Mouse (Mus musculus) ES-CJ7 (cell line): Measurements from ENCODE around the gene Acot8.
A peak's percentile ranks its signal among the peaks of the same experiment; 100 is the strongest.

Experiments used
- DNase-seq: peaks from one replicate; pipeline ENCODE4 v3.0.0; 2011; ENCODE audit warnings: low read depth, low spot score

Acot8 gene

GRCm38 (mm10) chr2:164804533-164805331, at the start of gene Acot8, which contains the start of gene Zswim3:
TSS of gene Acot8 (minus strand) at chr2:164804882.
TSS of gene Zswim3 (plus strand) at chr2:164805098.
- peak; percentile 100 for DNase-seq

GRCm38 (mm10) chr2:164850061-164850460, 45.4 kb upstream of the Acot8 start:
- no peak for DNase-seq

GRCm38 (mm10) chr2:164845782-164846181, 41.1 kb upstream of the Acot8 start:
- DNase-seq: no peak

DNA sequence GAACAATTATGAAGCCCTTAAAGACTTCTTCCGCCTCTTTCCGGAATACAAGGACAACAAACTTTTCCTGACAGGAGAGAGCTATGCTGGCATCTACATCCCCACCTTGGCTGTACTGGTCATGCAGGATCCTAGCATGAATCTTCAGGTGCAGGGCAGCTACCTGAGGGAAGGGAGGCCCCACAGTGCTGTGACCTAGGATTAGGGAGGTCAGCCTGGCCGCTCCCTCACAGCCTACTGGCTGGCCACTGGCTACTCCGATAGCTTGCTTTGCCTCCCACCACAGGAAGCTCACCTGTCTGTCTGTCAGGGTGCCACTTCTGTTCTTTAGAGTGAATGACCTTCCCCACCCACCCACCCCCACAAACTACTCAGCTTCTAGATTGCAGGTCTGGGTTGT, 30.5 kb upstream of the Acot8 start:
- DNase-seq: no peak

DNA sequence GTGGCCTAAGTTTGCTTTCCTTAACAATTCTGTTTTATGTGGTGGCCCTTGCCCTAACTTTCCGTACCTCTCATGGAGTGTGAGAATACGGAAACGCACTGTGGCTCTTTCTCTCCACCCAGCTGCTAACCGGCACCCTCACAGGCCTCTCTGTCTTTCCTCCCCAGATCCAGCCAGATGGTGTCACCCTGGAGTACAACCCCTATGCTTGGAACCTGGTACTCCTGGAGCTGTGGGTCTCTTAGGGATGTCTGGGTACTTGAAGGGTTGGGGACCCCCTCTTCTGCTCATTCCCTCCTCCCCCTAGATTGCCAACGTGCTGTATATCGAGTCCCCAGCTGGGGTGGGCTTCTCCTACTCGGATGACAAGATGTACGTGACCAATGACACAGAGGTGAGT, 29.8 kb upstream of the Acot8 start:
- no peak for DNase-seq

DNA sequence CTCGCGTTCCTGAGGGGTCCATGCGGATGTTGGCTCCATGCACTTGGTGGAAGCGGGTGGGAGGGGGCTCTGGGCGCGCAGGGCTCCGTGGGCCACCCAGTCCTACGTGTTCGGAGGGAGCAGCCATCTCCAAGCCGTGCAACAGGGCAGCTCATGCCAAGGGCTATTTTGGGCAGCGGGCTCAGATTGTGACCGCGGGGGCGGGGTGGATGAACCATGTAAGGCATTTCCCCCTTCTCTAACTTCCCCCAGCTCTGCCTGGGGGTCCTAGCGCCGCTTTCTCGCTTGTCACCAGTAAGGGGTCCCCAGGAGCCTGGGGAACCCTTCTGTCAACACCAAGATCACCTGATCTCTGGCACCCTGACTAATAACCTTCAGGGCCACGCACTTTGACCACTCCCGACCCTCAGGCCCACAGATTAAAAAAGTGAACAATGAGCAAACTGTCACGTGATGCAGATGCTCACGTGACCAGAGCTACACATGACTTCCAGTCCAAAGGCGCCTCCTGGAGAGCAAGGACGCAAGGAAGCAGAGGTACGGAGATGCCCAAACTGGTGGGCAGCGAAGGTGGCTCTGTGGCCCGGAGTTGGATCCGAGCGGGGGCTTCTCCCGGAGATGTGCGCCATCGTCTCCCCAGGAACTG, 28.8 kb upstream of the Acot8 start, which contains the start of gene Neurl2:
TSS of gene Neurl2 (minus strand) at position 143 of the 646 bp plus-strand sequence.
- peak; percentile 97 for DNase-seq

- DNase-seq: peak; percentile 79
Observed at GRCm38 (mm10) chr2:164832748-164833301, 28.1 kb upstream of the Acot8 start, which contains the start of gene Ctsa. TSS of gene Ctsa (plus strand) at chr2:164832873.

GRCm38 (mm10) chr2:164832032-164832747, 27.5 kb upstream of the Acot8 start:
- no peak for DNase-seq

GRCm38 (mm10) chr2:164831029-164831428, 26.3 kb upstream of the Acot8 start:
- DNase-seq: no peak

DNA sequence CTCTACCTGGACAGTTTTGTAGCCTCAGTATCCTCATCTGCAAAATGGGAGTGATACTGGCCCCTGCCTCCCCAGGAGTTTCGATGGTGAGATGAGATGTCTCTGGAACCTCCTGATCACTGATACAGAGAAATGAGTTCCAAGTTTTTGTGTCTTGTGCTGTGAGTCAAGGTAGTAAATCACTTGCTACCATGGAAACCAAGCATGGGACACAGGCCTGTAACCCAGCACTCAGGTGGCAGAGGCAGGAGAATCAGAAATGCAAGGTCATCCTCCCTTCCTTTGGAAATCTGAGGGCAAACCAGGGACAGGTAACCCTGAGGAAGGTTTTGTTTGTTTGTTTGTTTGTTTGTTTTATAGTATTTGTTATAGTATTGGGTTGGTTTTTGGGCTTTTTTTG, 24.4 kb upstream of the Acot8 start:
- peak; percentile 67 for DNase-seq

GRCm38 (mm10) chr2:164828437-164828836, 23.8 kb upstream of the Acot8 start, which contains the start of gene Spata25:
TSS of gene Spata25 (minus strand) at chr2:164828537.
- no peak for DNase-seq

DNA sequence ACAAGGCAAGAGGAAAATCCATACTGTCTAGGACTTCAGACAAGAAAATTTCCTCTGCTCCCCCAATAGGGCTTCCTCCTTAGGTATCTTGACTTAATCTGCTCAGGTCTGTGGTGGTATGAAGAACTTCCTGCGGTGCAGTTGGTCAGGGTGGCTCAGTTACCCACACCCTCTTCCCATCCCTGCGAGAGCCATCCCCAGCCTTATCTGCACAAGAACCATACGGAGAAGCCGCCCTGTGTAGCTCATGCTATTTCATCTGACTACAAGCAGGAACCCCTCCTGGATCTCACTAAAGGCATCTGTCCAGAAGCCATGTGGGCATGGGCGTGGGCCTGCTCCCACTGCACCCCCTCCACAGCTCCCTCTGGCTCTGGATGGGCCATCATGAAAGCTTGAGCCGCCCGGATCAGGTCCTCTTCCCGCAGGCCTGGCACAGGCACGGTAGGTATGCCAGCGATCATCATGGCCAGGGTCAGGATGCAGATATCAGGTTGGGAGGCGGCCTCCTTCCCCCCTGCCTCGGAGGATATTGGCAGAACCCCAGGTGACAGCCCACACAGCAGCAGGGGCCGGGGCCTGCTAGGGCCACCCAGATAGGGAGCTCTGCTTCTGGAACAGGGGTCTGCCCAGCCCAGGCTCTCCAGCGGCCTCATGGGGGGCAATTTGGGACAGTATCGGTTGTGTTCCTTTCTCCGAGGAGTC, 22.6 kb upstream of the Acot8 start:
- DNase-seq: no peak

- DNase-seq: no peak
Observed at GRCm38 (mm10) chr2:164825521-164825920, 20.8 kb upstream of the Acot8 start.

DNA sequence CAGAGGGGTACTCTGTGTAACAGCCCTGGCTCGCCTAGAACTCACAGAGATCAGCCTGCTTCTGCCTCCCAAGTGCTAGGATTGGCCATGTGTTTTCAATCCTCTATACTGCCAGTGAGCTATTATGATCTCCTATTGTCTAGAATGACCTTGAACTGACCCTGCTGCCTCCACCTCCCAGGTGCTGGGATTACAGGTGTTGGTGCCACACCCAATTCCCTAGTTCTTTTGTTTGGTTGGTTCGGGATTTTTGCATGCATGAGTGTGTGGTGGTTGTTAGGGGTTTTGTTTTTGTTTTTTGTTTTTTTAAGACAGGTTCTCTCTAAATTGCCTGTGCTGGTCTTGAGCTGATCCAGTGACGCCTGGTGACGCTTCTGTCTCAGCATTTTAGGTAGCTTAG, 19.3 kb upstream of the Acot8 start:
- DNase-seq: peak; percentile 97

DNA sequence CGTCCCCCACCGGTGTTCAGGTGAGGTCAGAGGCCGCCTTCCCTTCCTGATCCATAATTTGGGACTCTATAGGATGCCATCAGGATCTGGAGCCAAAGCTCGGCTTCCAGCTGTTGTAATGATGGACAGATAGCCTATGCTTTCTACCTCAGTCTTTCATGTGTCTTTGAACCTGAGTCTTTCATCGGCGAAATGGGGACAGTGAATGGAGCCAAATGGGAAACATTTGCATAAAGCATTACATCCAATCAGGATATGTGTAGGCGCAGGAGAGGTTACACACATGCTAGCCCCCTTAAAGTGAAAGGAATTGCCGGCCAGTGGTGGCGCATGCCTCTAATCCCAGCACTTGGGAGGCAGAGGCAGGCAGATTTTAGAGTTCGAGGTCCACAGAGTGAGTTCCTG, 18.5 kb upstream of the Acot8 start:
- peak; percentile 75 for DNase-seq

- DNase-seq: peak; percentile 99
Observed at GRCm38 (mm10) chr2:164822636-164823165, 18.0 kb upstream of the Acot8 start, which contains the start of gene Zswim1. TSS of gene Zswim1 (plus strand) at chr2:164822686.

DNA sequence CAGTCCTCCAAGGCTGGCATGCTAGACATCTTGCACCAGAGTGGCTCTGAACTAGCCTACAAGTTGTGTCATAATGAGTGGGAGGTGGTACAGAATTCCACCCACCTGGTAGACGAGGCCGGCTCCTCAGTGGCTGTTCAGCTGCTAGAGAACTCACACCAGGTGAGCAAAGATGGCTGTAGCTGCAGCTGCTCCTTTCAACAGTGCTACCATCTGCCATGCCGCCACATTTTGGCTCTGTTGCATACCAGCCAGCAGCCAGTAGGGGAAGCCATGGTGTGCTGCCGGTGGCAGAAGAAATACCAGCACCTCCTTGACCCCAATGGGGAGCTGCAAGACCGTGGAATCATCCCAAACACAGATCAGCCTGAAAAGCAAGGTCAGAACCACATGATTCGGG, 16.4 kb upstream of the Acot8 start:
- no peak for DNase-seq

GRCm38 (mm10) chr2:164817703-164818102, 13.0 kb upstream of the Acot8 start:
- DNase-seq: no peak

DNA sequence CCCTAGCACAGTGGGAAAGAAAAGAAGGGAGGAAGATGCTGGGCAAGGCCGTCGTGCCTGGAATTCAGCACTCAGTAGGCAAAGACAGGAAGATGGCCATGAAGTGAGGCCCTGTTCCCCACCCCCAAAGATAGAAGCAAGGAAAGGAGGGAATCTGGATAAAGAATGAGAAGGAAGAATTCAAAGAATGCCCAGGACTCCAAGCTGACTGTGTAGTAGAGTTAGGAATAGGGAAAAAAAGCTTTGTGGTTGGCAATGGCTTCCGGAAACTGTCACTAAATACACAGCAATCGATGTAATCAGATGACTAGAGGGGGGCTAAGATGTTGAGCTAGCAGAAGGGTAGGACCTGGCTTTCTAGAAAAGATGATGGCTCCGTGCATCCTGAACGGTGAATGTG, 12.5 kb upstream of the Acot8 start:
- DNase-seq: no peak

- no peak for DNase-seq
Observed at GRCm38 (mm10) chr2:164815821-164816220, 11.1 kb upstream of the Acot8 start.

- DNase-seq: no peak
Observed at GRCm38 (mm10) chr2:164815348-164815747, 10.7 kb upstream of the Acot8 start.
